Mouse (Mus musculus): ENCODE data around the gene Arhgap15. TPM values are rescaled to one million over a fixed set of nuclear protein-coding genes. Genes with fewer than 3 reads are reported as not detected.

The Arhgap15 gene
- polyA plus RNA-seq, 1 experiment from 2014 or later = 1.1 TPM

- H3K4me3 ChIP-seq (ENCODE audit: low read length) = no peak overlapping the region
- 0 out of 2 replicates have a peak overlapping the region, but pooled peaks have one; percentile 40 for H3K27ac ChIP-seq (ENCODE audit: low read length)
- no peaks in the 10 kb centered on the region for H3K36me3 ChIP-seq (ENCODE audit: insufficient read depth, low read length)
- no peak overlapping the region for H3K9ac ChIP-seq (replicated peaks; ENCODE audit: low read length)
- WGBS = 33% methylated on average over 3 of the region's 3 CpGs
- H3K4me2 ChIP-seq (replicated peaks; ENCODE audit: low read depth, low read length) = no peak overlapping the region
- peaks cover 6% of the 10 kb centered on the region for H3K9me3 ChIP-seq (ENCODE audit: low read length)
- no peaks in the 10 kb centered on the region for H3K27me3 ChIP-seq (ENCODE audit: insufficient read depth, low read length)
- peak; percentile 57; the same call in 1 of the 2 replicates for ATAC-seq (ENCODE audit: low FRiP score, low TSS enrichment)
- no peaks in the 10 kb centered on the region for H3K4me1 ChIP-seq (ENCODE audit: insufficient read depth, low read length)
These were observed 653.2 kb downstream of the Arhgap15 start for GRCm38 (mm10) chr2:44401704-44402422.

- H3K4me2 ChIP-seq (replicated peaks; ENCODE audit: low read depth, low read length) = no peak overlapping the region
- no peaks in the 10 kb centered on the region for H3K27me3 ChIP-seq (ENCODE audit: insufficient read depth, low read length)
- no peaks in the 10 kb centered on the region for H3K9me3 ChIP-seq (ENCODE audit: low read length)
- WGBS = 80% methylated on average over 2 of the region's 2 CpGs
- no peak for ATAC-seq (ENCODE audit: low FRiP score, low TSS enrichment)
- H3K36me3 ChIP-seq (ENCODE audit: insufficient read depth, low read length) = no peaks in the 10 kb centered on the region
- no peak overlapping the region for H3K4me3 ChIP-seq (ENCODE audit: low read length)
- H3K27ac ChIP-seq (ENCODE audit: low read length) = no peak overlapping the region
- H3K4me1 ChIP-seq (ENCODE audit: insufficient read depth, low read length) = no peaks in the 10 kb centered on the region
- no peak overlapping the region for H3K9ac ChIP-seq (replicated peaks; ENCODE audit: low read length)
These were observed 663.0 kb downstream of the Arhgap15 start for GRCm38 (mm10) chr2:44411660-44412059.

GRCm38 (mm10) chr2:44416331-44416730 lies 667.7 kb downstream of the Arhgap15 start:
- Histone ChIP-seq H3K4me2 (replicated peaks; ENCODE audit: low read depth, low read length) (no peak overlapping the region), H3K27me3 (ENCODE audit: insufficient read depth, low read length) (no peaks in the 10 kb centered on the region), H3K4me1 (ENCODE audit: insufficient read depth, low read length) (no peaks in the 10 kb centered on the region), H3K27ac (ENCODE audit: low read length) (no peak overlapping the region), H3K9ac (replicated peaks; ENCODE audit: low read length) (no peak overlapping the region), H3K9me3 (ENCODE audit: low read length) (no peaks in the 10 kb centered on the region), H3K4me3 (ENCODE audit: low read length) (no peak overlapping the region), H3K36me3 (ENCODE audit: insufficient read depth, low read length) (no peaks in the 10 kb centered on the region)
- 90% methylated on average over 4 of the region's 4 CpGs for WGBS
- no peak for ATAC-seq (ENCODE audit: low FRiP score, low TSS enrichment)

- H3K4me1 ChIP-seq (ENCODE audit: insufficient read depth, low read length) = no peaks in the 10 kb centered on the region
- no peak overlapping the region for H3K4me2 ChIP-seq (replicated peaks; ENCODE audit: low read depth, low read length)
- no peak for ATAC-seq (ENCODE audit: low FRiP score, low TSS enrichment)
- no peak overlapping the region for H3K9ac ChIP-seq (replicated peaks; ENCODE audit: low read length)
- H3K4me3 ChIP-seq (ENCODE audit: low read length) = no peak overlapping the region
- H3K9me3 ChIP-seq (ENCODE audit: low read length) = no peaks in the 10 kb centered on the region
- H3K36me3 ChIP-seq (ENCODE audit: insufficient read depth, low read length) = no peaks in the 10 kb centered on the region
- H3K27ac ChIP-seq (ENCODE audit: low read length) = no peak overlapping the region
- 86% methylated on average over 4 of the region's 4 CpGs for WGBS
- H3K27me3 ChIP-seq (ENCODE audit: insufficient read depth, low read length) = no peaks in the 10 kb centered on the region
These were observed 671.1 kb downstream of the Arhgap15 start for GRCm38 (mm10) chr2:44419547-44420225.

- Histone ChIP-seq H3K9me3 (ENCODE audit: low read length) (no peaks in the 10 kb centered on the region), H3K36me3 (ENCODE audit: insufficient read depth, low read length) (no peaks in the 10 kb centered on the region), H3K4me2 (replicated peaks; ENCODE audit: low read depth, low read length) (no peak overlapping the region), H3K27me3 (ENCODE audit: insufficient read depth, low read length) (no peaks in the 10 kb centered on the region), H3K4me3 (ENCODE audit: low read length) (no peak overlapping the region), H3K4me1 (ENCODE audit: insufficient read depth, low read length) (no peaks in the 10 kb centered on the region), H3K9ac (replicated peaks; ENCODE audit: low read length) (no peak overlapping the region), H3K27ac (ENCODE audit: low read length) (no peak overlapping the region)
- ATAC-seq (ENCODE audit: low FRiP score, low TSS enrichment) = no peak
- 71% methylated on average over 9 of the region's 9 CpGs for WGBS
These were observed 681.9 kb downstream of the Arhgap15 start for GRCm38 (mm10) chr2:44430521-44430920.

- Histone ChIP-seq H3K4me3 (ENCODE audit: low read length) (no peak overlapping the region), H3K9me3 (ENCODE audit: low read length) (peaks cover 3% of the 10 kb centered on the region; the same call in 1 of the 2 replicates), H3K4me2 (replicated peaks; ENCODE audit: low read depth, low read length) (no peak overlapping the region), H3K4me1 (ENCODE audit: insufficient read depth, low read length) (0 out of 2 replicates have a peak, but pooled peaks cover 5% of the 10 kb centered on the region), H3K27ac (ENCODE audit: low read length) (no peak overlapping the region), H3K27me3 (ENCODE audit: insufficient read depth, low read length) (no peaks in the 10 kb centered on the region), H3K9ac (replicated peaks; ENCODE audit: low read length) (no peak overlapping the region), H3K36me3 (ENCODE audit: insufficient read depth, low read length) (no peaks in the 10 kb centered on the region)
- ATAC-seq (ENCODE audit: low FRiP score, low TSS enrichment) = no peak
- WGBS = 73% methylated on average over 5 of the region's 5 CpGs
These were observed 688.0 kb downstream of the Arhgap15 start for GRCm38 (mm10) chr2:44436652-44437051.

GRCm38 (mm10) chr2:44437496-44438057 lies 689.0 kb downstream of the Arhgap15 start:
- peaks cover 10% of the 10 kb centered on the region; the same call in 1 of the 2 replicates for H3K9me3 ChIP-seq (ENCODE audit: low read length)
- no peak for ATAC-seq (ENCODE audit: low FRiP score, low TSS enrichment)
- H3K4me3 ChIP-seq (ENCODE audit: low read length) = no peak overlapping the region
- no peak overlapping the region for H3K27ac ChIP-seq (ENCODE audit: low read length)
- no peak overlapping the region for H3K9ac ChIP-seq (replicated peaks; ENCODE audit: low read length)
- whole genome bisulfite sequencing = 73% methylated on average over 8 of the region's 8 CpGs
- no peaks in the 10 kb centered on the region for H3K36me3 ChIP-seq (ENCODE audit: insufficient read depth, low read length)
- no peaks in the 10 kb centered on the region for H3K27me3 ChIP-seq (ENCODE audit: insufficient read depth, low read length)
- H3K4me2 ChIP-seq (replicated peaks; ENCODE audit: low read depth, low read length) = no peak overlapping the region
- H3K4me1 ChIP-seq (ENCODE audit: insufficient read depth, low read length) = 0 out of 2 replicates have a peak, but pooled peaks cover 5% of the 10 kb centered on the region

GRCm38 (mm10) chr2:44438070-44438469 lies 689.4 kb downstream of the Arhgap15 start:
- H3K36me3 ChIP-seq (ENCODE audit: insufficient read depth, low read length) = no peaks in the 10 kb centered on the region
- WGBS = 100% methylated on average over 1 of the region's 1 CpGs
- ATAC-seq (ENCODE audit: low FRiP score, low TSS enrichment) = no peak
- H3K27me3 ChIP-seq (ENCODE audit: insufficient read depth, low read length) = no peaks in the 10 kb centered on the region
- peaks cover 10% of the 10 kb centered on the region; the same call in 1 of the 2 replicates for H3K9me3 ChIP-seq (ENCODE audit: low read length)
- no peak overlapping the region for H3K4me2 ChIP-seq (replicated peaks; ENCODE audit: low read depth, low read length)
- H3K27ac ChIP-seq (ENCODE audit: low read length) = no peak overlapping the region
- H3K9ac ChIP-seq (replicated peaks; ENCODE audit: low read length) = no peak overlapping the region
- 0 out of 2 replicates have a peak, but pooled peaks cover 5% of the 10 kb centered on the region for H3K4me1 ChIP-seq (ENCODE audit: insufficient read depth, low read length)
- no peak overlapping the region for H3K4me3 ChIP-seq (ENCODE audit: low read length)

- WGBS = 85% methylated on average over 2 of the region's 2 CpGs
- H3K9me3 ChIP-seq (ENCODE audit: low read length) = peaks cover 10% of the 10 kb centered on the region; the same call in 1 of the 2 replicates
- H3K27ac ChIP-seq (ENCODE audit: low read length) = no peak overlapping the region
- no peak overlapping the region for H3K4me3 ChIP-seq (ENCODE audit: low read length)
- no peak for ATAC-seq (ENCODE audit: low FRiP score, low TSS enrichment)
- H3K27me3 ChIP-seq (ENCODE audit: insufficient read depth, low read length) = no peaks in the 10 kb centered on the region
- no peak overlapping the region for H3K4me2 ChIP-seq (replicated peaks; ENCODE audit: low read depth, low read length)
- H3K4me1 ChIP-seq (ENCODE audit: insufficient read depth, low read length) = no peaks in the 10 kb centered on the region
- no peak overlapping the region for H3K9ac ChIP-seq (replicated peaks; ENCODE audit: low read length)
- no peaks in the 10 kb centered on the region for H3K36me3 ChIP-seq (ENCODE audit: insufficient read depth, low read length)
These were observed 696.3 kb downstream of the Arhgap15 start for GRCm38 (mm10) chr2:44444938-44445337.

All from kidney, embryonic 16.5 days (tissue).